Mouse (Mus musculus) splenic B cell, adult 2 months (primary cell): Measurements from ENCODE around the gene Fut1.
A peak's percentile ranks its signal among the peaks of the same experiment; 100 is the strongest.
"Not testable (repeated sequence)": the region's sequence is repeated elsewhere in the genome, so short reads cannot be mapped to it uniquely, and the experiment has no call there.

Source experiments
- DNase-seq: peaks from one replicate; pipeline ENCODE4 v3.0.0-alpha.2; 2011; ENCODE audit warnings: low read depth, low spot score
- H3K27me3 ChIP-seq: 2 replicates; pipeline ENCODE4 v1.6.1; 2012; ENCODE audit warnings: mild to moderate bottlenecking, low read length, moderate library complexity, mixed read lengths; ENCODE audit not compliant: control insufficient read depth, poor library complexity, insufficient read depth, severe bottlenecking
- H3K36me3 ChIP-seq: 2 replicates; pipeline ENCODE4 v1.6.1; 2012; ENCODE audit warnings: mild to moderate bottlenecking, low read length, moderate library complexity, mixed read lengths; ENCODE audit not compliant: control insufficient read depth, poor library complexity, insufficient read depth, severe bottlenecking

The Fut1 gene

DNA sequence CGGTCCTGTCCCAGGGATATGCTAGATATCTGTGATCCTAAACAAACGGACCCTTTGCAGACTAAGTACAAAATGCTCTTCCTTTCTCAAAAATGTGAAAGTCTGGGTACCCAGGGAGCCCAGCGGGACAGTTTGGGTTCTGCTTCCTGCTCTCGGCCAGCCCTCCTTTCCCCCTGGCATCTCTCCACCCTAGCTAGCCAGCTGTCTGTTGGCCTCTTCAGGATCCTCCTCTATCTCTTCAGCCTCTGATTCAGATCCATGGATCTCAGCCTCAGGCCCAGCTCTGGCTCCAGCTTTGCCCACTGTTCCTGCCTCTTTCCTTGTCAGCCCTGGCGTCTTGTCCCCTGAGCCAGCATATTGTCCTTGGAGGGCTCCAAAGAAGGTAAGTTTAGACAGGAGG, 25.0 kb downstream of the Fut1 start:
- no peaks in the 10 kb centered on the region for H3K36me3 ChIP-seq
- DNase-seq, result no peak
- no peaks in the 10 kb centered on the region for H3K27me3 ChIP-seq

DNA sequence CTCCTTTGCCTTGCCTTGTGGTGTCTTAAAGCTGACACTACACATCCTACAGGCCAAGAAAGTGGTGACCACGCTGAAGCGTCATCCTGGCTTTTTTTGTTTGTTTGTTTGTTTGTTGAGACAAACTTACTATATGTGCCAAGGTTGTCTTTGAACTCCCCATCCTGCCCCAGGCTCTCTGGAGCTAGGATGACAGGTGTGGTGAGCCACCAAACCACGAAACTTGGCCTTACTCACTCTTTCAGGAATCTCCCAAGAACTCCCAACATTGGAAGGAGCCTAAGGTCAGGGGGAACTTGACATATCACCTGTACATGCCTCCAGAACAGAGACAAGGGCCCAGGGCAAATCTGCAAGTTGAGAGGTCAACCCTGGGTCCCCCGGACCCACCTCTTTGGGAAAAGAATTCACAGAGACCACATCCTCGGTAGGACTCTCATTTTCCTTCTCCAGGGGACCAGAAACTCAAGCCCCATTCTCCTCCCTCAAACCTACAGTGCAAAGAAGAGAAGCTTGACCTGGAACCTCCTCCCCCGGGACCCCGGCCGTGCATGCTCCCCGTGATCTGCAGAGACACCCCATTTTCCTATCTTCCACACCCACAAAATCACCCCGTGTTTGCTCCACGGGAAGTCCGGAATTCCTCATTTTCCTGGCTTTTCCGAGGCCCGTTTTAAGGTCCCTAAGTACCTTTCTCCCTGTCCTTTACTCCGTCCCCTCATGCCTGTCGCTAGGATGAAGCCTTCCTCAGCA, 25.6 kb downstream of the Fut1 start:
- no peak for DNase-seq
- Histone ChIP-seq H3K36me3 (no peaks in the 10 kb centered on the region), H3K27me3 (no peaks in the 10 kb centered on the region)

GRCm38 (mm10) chr7:45643441-45644178, 26.5 kb downstream of the Fut1 start:
- no peaks in the 10 kb centered on the region for H3K36me3 ChIP-seq
- H3K27me3 ChIP-seq, result no peaks in the 10 kb centered on the region
- peak; percentile 84 for DNase-seq

DNA sequence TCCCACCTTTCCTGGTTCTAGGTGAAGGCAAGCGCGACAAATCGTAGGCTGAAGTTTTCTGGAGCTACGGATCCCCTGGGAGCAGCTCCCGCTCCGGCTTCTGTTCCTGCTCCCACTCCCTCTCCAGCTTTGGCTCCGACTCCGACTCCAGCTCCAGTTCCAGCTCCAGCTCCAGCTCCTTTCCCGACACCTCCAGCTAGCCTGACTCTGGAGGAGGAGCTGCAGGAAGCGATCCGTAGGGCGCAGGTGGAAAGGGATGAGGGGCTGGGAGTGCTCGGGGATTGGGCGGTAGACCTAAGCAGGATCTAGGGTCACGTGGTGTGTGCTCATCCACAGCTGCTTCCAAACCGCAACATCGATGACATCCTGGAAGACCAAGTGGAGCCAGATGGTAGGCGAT, 27.1 kb downstream of the Fut1 start:
- H3K27me3 ChIP-seq, result no peaks in the 10 kb centered on the region
- DNase-seq, result no peak
- H3K36me3 ChIP-seq, result no peaks in the 10 kb centered on the region

- no peaks in the 10 kb centered on the region for H3K36me3 ChIP-seq
- no peak for DNase-seq
- no peaks in the 10 kb centered on the region for H3K27me3 ChIP-seq
Observed at GRCm38 (mm10) chr7:45644872-45645590, 27.9 kb downstream of the Fut1 start.

GRCm38 (mm10) chr7:45645591-45645971, 28.5 kb downstream of the Fut1 start:
- Histone ChIP-seq H3K36me3 (no peaks in the 10 kb centered on the region), H3K27me3 (no peaks in the 10 kb centered on the region)
- DNase-seq, result no peak

- Histone ChIP-seq H3K27me3 (no peaks in the 10 kb centered on the region), H3K36me3 (no peaks in the 10 kb centered on the region)
- DNase-seq, result no peak
Observed at GRCm38 (mm10) chr7:45646671-45647070, 29.6 kb downstream of the Fut1 start.

- no peaks in the 10 kb centered on the region for H3K36me3 ChIP-seq
- no peak for DNase-seq
- no peaks in the 10 kb centered on the region for H3K27me3 ChIP-seq
Observed at GRCm38 (mm10) chr7:45649351-45649750, 32.3 kb downstream of the Fut1 start.

- H3K36me3 ChIP-seq, H3K27me3 ChIP-seq, DNase-seq: not testable (repeated sequence)
Observed at GRCm38 (mm10) chr7:45650484-45650883, 33.4 kb downstream of the Fut1 start.

DNA sequence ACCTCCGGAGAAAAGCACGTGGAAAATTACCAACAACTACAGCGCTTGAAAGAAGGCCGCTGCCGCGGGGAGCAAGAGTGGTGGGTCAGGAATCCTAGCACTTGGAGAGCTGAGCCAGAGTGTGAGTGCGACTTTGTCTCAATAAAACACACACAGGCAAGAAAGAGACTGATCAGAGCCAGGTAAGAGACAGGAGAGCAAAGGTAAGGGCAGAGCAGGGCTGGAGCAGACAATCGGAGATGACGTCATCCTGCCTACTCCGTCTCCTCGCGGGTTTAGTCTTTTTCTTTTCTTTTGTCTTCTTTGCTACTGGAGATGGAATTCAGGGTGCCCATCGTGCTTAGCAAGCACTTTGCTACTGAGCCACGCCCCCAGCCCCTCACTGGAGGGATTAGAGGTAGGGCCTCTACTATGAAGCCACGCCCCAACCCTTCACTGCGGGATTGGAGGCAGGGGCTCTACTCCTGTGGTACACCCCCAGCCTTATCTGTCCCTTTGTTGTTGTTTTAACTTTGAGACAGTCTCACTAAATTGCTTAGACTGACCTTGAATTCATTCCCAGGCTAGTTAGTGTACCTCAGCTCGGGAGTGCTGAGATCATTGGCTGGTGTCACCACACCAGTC, 37.4 kb downstream of the Fut1 start:
- no peak for DNase-seq
- Histone ChIP-seq H3K36me3 (no peaks in the 10 kb centered on the region), H3K27me3 (no peaks in the 10 kb centered on the region; the same call in 1 of the 2 replicates)

GRCm38 (mm10) chr7:45660746-45661478, 43.8 kb downstream of the Fut1 start:
- H3K27me3 ChIP-seq, result no peaks in the 10 kb centered on the region; the same call in 1 of the 2 replicates
- no peaks in the 10 kb centered on the region for H3K36me3 ChIP-seq
- no peak for DNase-seq

DNA sequence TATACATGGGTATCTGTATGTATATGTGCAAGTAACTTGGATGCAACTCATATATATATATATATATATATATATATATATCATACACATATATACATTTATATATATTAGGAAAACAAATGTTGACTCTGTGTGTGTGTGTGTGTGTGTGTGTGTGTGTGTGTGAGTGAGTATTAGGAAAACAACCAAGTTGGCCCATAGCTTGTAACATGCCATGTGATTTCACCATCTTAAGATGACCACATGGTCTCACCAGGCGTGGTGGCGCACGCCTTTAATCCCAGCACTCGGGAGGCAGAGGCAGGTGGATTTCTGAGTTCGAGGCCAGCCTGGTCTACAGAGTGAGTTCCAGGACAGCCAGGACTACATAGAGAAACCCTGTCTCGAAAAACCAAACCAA, 44.6 kb downstream of the Fut1 start:
- not testable (repeated sequence) for H3K27me3 ChIP-seq, H3K36me3 ChIP-seq, DNase-seq

GRCm38 (mm10) chr7:45665303-45666138, 48.4 kb downstream of the Fut1 start:
- no peaks in the 10 kb centered on the region for H3K36me3 ChIP-seq
- DNase-seq, result no peak
- H3K27me3 ChIP-seq, result no peaks in the 10 kb centered on the region
